Mouse (Mus musculus) adrenal gland, postnatal 4 days (tissue): ENCODE measurements around the gene Gm10521. TPM values are rescaled to one million over a fixed set of nuclear protein-coding genes. Genes with fewer than 3 reads are reported as not detected.

ENCODE experiments used
- DNase-seq, 2 experiments: peaks; one replicate each; pipeline ENCODE4 v3.0.0; 2021 to 2022; ENCODE audit warnings: low spot score in 2 of 2, mixed read lengths in 2 of 2
- total RNA-seq, 2 experiments: library from RNA; stranded (reverse); gene quantifications; 2 replicates each; pipeline ENCODE4 v1.2.3; 2021

Gm10521 gene
- total RNA-seq, 2 experiments from 2014 or later = 0.34 to 0.36 TPM

DNA sequence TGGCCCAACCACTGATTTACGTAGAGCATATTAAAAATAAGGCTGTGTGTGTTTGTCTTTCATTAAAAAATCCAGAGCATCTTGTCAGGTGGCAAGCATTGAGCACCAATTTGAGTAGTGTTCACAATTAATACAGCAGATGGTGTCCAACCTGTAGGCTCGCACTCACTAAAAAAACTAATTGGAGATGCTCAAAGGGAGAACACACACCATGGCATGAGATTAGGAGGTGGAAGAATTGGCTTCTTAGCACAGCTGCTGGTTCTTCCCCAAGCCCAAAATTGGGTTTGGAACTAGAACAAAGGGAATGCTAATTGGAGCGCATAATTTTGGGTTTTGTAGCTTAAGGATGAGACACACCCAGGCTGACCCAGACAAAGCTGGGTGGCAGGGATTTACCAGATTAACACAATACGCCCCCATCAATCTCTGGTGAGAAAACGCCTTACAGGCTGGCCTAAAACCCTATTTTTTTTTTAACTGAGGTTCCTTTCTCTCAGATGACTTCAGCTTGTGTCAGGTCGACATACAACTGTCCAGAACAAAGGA lies 51.1 kb downstream of the Gm10521 start:
- no peak for DNase-seq

Other genes starting within 250 kb of the Gm10521 start
- gene Slamf7, start 242.6 kb upstream of the Gm10521 start, total RNA-seq = under 1 TPM; 0.31 to 0.93 TPM
- gene Cd48, start 213.7 kb upstream of the Gm10521 start, total RNA-seq = 1 to 10 TPM; 2.0 to 3.1 TPM
- gene Slamf1, start 128.5 kb upstream of the Gm10521 start, total RNA-seq = under 1 TPM; 0.14 to 0.17 TPM
- gene Cd84, start 56.0 kb upstream of the Gm10521 start, total RNA-seq = 1 to 10 TPM; 3.8 to 5.4 TPM
- under 1 TPM; 0.20 to 0.62 TPM for gene Slamf6, start 21.9 kb downstream of the Gm10521 start, total RNA-seq
- gene Vangl2, start 132.8 kb downstream of the Gm10521 start, total RNA-seq = 10 to 100 TPM; 16.2 to 18.7 TPM
- gene Nhlh1, start 161.9 kb downstream of the Gm10521 start, total RNA-seq = under 1 TPM in 1 of 2 experiments, not detected in 1; 0.31 TPM
- 100 to 1,000 TPM; 187 to 205 TPM for gene Copa, start 186.9 kb downstream of the Gm10521 start, total RNA-seq
- gene Ncstn, start 187.1 kb downstream of the Gm10521 start, total RNA-seq = 100 to 1,000 TPM; 148 to 154 TPM
- gene Pex19, start 231.1 kb downstream of the Gm10521 start, total RNA-seq = 100 to 1,000 TPM; 168 to 170 TPM